Mouse (Mus musculus): Measurements from ENCODE around the gene Cxcr6.

The Cxcr6 gene

DNA sequence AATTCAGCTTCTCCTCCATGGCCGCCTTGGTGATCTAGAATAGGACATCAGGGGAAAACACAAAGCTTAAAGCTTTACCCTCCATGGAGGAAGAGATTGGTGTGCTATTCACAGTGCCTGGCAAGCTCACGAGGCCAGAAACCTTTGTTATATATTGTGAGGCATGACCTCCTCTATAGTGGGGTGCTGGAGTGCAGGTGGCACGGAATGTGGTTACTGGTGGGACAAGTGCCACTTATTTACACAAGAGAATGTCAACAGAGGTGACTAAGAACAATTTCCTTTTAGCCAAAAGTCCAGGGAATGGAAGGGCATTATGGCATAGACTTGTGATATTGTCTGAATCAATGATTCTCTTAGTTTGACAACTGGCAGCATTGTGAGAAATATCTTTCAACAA is 20.4 kb downstream of the Cxcr6 start:
- no peak for DNase-seq (ENCODE audit: low spot score)

DNA sequence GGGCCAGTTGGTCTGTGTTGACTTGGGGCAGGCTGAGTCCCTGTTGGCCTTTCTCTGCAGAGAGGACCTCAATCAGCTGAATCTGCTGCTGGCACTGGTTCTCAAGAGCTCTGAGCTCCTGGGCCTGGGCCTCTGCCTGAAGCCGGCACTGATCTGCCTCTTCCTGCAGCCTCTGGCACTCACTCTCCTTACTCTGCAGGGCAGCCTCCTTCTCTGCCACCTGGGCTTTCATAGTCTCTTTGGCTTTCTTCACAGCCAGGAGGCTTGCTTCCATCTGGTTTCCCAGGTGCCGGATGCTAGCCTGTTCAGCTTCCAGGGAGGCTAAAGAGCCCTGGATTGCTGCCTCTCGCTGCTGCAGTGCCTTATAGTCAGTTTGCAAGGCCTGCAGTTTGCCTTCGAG is 22.6 kb downstream of the Cxcr6 start:
- DNase-seq (ENCODE audit: low spot score), result no peak

DNA sequence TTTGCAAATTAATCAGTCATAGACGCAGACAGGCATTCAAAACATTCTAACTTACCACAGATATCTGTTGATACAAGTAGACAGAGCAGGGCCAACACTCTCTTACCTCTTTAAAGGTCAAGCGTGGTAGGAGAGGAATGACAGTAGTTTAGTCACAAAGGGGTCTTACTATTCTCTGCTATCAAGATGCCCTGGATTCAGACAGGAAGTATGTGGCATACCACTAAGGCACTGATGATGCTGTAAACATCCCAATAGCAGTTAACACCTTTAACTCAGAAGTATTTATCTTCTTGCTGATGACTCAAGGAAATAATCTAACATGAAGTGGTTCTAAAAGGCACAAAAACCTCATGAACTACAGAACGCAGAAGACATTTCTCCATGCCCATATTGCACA is 29.6 kb downstream of the Cxcr6 start:
- DNase-seq (ENCODE audit: low spot score), result no peak

DNA sequence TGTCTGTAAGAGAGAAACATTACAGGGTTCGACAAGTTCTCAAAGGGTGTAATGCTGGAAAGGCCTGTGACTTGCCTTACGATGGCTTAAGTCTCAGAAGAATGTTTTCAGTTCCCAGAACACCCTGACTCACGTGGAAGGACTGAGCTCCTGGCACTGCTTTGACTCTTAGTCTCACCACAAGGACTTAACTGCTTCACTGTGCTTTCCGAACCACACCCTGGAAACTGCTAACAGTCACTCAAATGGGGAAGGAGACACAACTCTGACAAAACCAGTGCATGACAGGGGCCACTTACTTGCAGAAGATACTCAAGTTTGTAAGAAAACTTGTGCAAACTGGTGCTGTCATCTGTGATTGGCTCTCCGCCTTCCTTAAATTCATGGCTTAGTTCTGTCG is 34.0 kb downstream of the Cxcr6 start:
- no peak for DNase-seq (ENCODE audit: low spot score)

DNA sequence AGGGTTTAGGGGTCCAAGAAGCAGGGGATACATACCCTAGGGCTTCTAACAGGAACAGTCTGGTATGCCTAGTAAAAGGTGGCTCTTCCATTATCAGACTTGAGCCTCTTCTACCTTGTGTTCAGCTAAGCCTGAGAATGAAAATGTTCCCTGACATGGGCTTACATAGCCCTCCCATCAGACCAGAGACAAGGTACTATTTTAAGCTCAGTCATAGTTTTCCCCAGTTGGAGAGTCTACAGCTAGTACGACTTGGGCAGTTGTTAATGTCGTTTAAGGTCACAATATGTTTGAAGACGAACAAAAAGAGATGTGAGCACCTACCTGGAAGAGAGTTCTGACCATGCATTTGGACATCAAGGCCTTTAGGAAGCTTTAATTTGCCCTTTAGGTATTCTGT is 38.2 kb downstream of the Cxcr6 start:
- DNase-seq (ENCODE audit: low spot score), result no peak

DNA sequence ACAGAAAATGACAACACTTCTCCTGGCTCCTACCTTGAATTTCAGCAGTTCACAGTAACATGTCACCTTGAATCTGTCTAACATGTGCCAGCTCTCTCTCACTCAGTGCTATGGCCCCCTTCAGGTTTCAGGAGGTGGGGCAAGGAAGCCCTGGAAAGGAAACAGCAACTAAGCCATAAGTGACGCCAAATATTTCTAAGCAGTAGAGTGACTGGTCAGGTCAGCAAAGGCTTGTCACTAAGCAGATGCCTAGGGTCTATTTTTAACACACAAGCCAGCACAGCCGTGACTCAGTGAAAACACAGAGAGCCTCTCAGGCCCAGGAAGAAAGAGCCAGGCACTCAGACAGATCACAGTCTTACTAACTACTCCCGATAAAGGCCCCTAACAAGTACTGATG is 38.8 kb downstream of the Cxcr6 start:
- DNase-seq (ENCODE audit: low spot score), result no peak

DNA sequence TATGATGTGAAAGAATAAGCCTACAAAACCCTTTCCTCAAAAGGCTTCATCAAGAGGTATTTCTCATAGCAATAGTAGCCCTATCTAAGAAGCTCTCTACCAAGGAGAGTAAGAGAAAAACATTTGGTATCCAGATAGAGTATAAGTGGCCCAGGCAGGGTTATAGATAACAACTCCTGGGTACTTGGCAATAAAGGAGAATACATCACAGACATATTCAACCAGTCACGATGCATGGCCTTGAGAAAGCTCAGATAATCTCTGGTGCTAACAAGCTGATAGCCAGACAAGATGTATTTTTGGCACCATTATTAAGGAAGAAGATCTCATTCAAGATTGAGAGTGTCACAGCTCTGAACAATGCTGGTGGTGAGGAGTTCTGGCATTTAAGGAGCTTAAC is 40.2 kb downstream of the Cxcr6 start:
- no peak for DNase-seq (ENCODE audit: low spot score)

DNA sequence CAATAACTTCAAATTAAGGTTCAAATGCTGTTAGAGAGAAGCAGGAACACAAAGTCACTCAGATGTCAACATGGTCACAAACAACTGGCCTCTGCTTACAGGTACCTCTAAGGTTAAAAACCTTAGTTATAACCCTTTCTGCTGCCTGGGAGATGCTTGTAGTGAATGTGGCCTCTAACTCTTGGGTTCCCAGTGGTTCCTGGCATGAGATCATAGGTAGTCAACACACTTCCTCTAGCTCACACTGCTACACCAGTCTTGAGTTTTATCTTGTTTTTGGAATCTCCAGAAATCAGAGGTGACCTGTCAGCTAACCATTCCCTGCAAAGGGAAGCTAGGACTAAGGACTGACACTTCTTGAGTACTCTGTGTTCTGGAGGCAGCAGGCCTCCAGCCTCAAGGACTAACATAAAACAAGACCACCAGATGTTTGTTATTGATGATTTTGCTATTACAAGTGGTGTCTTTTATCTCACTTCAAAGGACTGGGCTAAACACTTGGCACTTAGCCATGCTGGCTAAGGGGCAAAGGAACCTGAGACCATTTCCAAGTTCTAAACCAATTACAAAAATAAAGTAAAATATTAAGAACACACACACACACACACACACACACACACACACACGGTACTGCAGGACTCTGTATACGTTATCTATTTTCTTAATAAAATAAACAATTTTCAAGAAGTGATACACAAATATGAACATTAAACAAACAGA is 43.9 kb downstream of the Cxcr6 start:
- no peak for DNase-seq (ENCODE audit: low spot score)

DNA sequence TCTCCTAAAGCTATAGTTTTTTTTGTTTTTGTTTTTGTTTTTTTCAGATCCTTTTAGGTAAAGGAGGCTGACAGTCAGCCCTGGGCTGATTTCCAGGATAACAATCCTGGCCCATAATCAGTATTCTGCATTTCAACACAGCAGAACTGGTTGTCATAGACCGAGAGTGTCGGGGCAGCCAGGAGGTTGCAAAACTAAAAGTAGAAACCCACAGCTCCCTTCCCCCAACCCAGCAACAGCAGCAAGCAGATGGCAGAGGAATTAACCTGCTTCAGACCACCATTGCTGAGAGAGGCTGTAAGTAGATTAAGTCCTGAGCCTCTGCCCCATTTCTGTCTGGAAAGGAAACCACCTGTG is 44.4 kb downstream of the Cxcr6 start:
- DNase-seq (ENCODE audit: low spot score), result no peak

DNA sequence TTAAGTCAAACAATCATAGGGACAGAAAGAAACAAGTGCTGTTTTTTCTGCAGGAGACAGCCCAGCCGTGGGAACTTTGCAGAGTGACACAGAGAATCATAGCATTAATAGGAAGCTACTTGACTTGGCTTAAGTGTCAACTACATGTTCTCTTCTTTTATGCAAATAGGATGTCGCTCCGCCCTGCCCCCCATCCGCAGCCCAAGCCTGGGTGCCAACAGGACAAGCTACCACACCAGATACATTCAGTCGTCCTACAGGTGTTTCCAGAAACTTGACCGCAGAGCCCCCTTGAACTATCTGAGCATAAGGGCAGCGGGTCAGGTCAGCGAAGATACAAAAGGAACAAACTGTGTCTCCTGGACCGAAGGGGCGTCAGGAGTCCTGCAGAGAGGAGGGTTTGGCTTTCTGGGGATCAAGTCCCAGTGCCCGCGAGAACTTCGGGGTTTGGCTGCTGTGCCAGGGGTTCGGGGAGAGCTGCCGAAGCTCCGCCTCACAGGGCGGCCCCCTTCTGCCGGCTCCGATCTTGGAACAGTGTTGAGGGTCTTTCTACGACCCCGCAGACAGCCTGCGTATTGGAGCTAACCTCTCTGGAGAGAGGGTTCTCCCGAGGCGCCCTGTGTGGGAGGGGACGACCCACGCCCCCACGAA is 44.9 kb downstream of the Cxcr6 start:
- DNase-seq (ENCODE audit: low spot score), result no peak

DNA sequence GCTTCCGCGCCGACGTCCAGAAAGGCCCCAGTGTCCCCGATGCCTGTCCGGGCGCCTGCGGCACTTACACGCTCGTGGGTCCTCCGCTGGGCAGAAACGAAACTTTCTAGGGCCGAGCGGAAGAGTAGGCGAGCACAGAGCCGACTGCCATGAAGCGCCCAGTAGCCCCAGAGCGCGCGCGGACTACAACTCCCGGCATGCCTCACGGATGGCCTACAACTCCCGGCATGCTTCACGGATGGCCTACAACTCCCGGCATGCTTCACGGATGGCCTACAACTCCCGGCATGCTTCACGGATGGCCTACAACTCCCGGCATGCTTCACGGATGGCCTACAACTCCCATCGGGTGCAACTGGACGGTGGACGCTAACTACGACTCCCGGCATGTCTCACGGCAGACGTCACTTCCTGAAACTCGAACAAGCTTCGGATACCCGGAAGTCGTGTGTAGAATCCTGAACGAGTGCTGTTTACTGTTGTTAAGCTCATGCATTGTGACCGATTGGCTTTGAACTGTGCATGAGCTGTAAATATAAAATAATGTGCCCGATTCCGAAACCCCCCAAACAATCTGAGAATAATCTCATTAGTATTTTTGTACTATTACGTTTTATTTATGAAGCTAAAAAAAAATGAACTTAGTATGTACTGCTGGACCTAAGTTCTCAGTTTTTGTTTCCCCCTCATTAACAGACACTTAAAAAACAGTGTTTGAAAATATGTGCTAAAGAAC is 45.6 kb downstream of the Cxcr6 start, which contains the start of gene Fyco1:
Gene Fyco1 (minus strand): TSS at position 187 of the 736 bp plus-strand sequence.
- peak; percentile 59 for DNase-seq (ENCODE audit: low spot score)

DNA sequence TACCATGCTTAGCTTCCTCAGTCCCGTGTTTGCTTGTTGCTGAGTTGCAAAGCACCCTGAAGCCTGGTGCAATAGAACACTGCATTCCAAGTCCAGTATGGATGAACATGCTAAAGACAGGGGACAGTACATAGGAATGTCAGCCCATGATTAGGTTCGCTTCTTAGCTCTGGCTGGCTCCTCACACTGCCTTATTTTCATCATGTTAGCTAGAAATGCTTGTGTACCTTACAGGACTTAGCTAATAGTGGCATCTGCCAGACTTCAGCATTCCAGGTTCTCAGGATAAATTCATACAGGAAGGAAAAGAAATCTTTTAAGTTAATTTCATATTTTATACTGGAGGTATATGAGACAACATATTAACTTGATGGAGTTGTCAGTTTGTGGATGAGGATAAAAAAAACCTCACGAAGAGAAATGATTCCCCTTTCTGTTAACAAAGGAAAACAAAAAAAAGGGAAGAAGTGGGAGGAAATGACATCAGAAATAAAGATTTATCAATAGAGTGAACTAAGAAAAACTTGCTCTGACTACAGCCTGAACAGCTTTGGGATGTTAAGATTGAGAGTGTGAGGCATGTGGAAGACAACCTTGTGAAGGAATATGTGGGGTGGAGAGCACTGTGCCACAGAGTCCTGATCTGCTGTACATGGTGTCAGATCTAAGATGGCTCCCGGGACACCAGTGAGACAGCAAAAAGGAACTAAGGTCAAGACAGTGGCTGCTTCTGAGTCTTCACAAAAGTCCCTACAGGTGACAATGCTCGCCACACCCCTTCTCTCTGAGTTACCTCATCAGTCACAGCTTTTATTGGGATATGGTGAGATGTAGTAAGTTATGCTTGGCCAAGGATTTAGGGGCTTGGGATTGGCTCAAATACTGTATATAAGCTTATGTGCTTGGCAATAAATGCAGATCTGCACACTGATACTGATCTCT is 46.4 kb downstream of the Cxcr6 start:
- DNase-seq (ENCODE audit: low spot score), result no peak

DNA sequence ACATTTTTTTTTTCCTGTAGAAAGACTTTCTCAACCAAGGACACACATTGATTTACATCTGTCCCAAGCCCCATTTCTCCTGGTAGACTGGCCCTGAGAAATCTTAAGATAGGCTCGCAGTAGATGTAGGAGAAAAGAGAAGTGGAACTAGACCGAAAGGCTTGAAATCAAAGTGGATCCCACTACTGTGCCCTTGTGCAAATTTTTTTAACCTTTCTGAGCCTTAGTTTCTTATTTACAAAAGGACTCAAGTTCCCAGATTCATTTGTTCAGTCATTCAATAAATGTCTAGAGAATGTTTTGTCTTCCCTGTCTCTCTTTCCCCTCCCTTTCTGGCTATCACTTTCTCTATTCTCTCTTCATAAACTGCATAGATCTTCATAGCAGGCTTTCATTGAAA is 50.6 kb downstream of the Cxcr6 start:
- no peak for DNase-seq (ENCODE audit: low spot score)
